Mouse (Mus musculus) cerebellum, postnatal 25 days (tissue): Measurements from ENCODE around the gene Sdc4.

Experiments
- DNase-seq, 2 experiments: peaks; one replicate each; pipeline ENCODE4 v3.0.0; 2021; ENCODE audit warnings: mixed read lengths in 2 of 2

The Sdc4 gene

GRCm38 (mm10) chr2:164430697-164431096, 13.0 kb downstream of the Sdc4 start:
- no peak for DNase-seq

DNA sequence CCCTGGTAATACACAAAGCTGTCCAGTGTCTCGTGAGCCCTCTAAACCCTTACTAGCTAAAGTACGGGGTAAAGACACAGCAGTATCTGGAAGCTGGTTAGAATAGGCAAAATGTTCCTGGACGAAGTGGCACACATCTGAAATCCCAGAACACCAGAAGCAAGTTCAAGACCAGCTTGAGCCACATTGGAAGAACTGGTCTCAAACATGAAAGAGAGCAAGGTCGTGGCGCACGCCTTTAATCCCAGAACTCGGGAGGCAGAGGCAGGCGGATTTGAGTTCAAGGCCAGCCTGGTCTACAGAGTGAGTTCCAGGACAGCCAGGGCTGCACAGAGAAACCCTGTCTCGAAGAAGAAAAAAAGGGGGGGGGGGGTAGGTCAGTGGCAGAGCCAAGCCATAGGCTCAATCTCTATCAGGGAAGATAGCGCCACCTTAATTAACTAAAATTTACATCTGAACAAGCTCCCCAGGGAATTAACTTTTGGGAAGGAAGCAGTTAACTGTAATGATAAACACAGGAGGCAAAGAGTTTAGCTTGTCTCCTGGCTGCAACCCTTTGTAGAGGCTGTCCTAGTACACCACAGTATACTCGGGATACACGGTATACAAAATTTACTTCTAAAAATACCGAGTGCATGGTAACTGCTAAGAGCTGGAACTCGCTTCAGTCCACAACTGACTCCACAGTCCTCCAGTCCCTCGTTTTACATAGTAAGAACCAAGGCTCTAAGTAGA, 13.6 kb downstream of the Sdc4 start:
- no peak for DNase-seq

DNA sequence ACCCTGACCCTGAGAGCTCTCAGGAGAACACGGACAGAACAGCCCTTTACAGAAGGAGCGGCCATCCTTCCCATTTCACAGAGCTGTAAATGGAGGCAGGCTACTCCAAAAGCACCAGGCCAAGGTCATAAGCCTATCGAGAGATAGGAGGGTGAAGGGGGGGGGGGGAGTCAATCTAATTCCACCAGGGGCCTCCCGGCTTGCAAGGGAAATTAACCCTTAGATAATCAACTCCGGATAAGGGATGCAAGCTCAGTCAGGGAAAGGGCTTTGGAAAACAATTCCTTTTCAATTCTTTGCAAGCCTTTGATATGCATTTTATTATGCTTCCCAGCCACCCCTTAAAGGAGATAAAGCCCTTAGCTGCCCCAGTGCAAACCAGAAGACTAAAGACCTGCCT, 15.2 kb downstream of the Sdc4 start:
- no peak for DNase-seq

- no peak for DNase-seq
Measured at GRCm38 (mm10) chr2:164426952-164427351, 16.7 kb downstream of the Sdc4 start.

DNA sequence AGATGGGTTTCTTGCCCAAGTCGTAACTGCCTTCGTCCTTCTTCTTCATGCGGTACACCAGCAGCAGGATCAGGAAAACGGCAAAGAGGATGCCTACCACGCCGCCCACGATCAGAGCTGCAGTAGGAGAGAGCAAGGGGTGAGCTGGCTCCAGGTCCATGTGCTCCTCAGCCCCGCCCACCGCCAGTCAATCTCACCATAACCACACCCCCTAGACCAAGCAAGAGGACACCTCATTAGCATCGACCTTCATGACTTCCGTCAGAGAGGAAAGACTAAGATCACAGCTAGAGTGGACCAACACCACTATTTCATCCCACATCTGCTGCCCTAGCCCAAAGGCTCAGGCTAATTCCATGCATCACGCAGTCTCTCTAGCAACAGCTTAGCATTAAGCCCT, 17.6 kb downstream of the Sdc4 start:
- no peak for DNase-seq

DNA sequence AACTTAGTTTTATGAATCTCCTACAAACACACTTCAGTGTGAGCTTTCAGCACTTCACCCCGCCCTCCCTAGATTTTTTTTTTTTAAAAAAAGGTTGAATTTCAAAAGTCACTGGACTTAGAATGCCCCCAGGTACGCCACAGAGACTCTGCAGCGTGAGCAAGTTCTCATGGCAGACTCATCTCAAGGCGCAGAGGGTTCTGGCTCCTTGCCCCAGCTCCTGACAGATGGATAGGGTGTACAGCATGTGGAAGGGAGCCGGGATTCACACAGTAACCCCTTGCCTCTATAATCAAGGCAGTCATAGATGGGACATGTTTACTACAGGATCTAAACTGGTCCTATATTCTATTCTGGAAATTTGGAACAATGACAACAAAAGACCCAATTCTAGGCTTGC, 18.3 kb downstream of the Sdc4 start:
- peak in 1 of 2 experiments; percentile 66 for DNase-seq

- DNase-seq: no peak
Measured at GRCm38 (mm10) chr2:164424406-164424805, 19.3 kb downstream of the Sdc4 start.

DNA sequence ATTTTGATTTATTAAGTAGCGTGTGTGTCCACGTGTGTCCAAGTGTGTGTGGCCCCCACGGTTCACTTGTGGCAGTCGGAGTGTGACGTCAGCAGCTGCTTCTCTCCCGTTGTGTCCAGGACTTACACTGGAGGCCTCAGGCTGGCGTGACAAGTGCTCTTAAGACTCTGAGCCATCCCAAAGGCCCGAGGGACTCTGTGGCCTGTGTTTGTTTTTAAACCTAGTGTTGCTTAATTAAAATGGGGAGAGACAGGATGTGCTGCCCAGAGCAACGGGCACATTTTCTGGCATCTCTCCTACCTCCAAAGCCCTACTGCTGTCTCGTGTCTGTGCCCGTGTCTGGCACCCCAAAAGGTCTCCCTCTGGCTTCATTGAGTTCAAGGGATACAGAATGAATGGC, 20.2 kb downstream of the Sdc4 start:
- no peak for DNase-seq

DNA sequence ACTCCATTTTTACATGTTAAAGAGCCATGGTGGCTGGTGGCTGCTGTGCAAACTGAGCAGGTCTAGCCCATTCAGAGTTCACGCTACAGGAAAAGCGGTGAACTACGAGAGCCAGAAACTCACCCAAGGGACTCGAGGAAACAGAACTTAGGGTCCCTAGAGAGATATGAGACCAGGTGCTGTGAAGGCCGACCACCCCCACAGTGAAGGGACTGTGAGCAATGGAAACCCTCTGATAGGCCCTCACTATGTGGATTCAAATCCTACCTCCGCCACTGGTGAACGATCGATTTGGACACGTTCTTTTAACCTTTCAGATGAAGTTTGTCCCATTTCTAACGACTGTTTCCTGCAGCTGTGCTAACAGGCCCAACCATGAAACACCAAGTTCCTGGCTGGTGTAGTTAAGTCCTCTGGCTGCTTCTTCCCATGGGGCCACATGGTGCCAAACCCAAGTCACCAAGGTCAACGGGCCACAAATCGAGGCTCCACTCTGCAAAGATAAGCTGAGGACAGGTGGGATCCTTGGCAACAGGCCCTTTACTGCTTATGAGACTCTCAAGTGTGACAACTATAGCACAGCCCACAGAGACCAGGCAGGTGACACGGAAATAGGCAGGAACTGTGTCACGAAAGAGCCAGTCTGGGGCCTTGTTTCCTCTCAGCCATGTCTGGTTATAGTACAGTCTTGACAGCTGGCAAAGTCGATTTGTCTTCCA, 20.9 kb downstream of the Sdc4 start:
- DNase-seq: no peak

- no peak for DNase-seq
Measured at GRCm38 (mm10) chr2:164421979-164422378, 21.7 kb downstream of the Sdc4 start.

GRCm38 (mm10) chr2:164421306-164421705, 22.4 kb downstream of the Sdc4 start:
- DNase-seq: no peak

GRCm38 (mm10) chr2:164419489-164419888, 24.2 kb downstream of the Sdc4 start:
- no peak for DNase-seq

DNA sequence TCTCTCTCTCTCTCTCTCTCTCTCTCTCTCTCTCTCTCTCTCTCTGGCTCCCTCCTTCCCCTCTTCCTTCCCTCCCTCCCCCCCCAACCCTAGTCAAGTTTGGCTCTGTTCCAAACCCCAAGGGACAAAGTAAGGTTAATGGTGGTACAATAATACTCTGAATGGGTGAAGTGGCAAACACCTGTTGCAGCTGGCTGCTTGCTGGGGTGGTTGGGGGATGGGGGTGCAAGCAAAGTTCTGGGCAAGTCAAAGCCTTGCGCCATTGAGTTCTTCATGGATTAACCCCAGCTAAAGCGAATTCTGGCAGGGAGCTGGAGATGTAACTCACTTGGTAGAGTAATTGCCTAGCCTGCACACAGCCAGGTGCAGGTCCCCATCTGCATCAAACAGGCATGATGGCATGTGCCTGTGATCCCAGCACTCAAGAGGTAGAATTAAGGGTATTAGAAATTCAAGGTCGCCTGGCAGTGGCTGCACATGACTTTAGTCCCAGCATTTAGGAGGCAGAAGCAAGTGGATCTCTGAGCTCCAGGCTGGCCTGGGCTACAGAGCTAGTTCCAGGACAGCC, 25.3 kb downstream of the Sdc4 start:
- no peak for DNase-seq

GRCm38 (mm10) chr2:164417198-164417597, 26.5 kb downstream of the Sdc4 start:
- peak in 1 of 2 experiments; percentile 52 for DNase-seq

DNA sequence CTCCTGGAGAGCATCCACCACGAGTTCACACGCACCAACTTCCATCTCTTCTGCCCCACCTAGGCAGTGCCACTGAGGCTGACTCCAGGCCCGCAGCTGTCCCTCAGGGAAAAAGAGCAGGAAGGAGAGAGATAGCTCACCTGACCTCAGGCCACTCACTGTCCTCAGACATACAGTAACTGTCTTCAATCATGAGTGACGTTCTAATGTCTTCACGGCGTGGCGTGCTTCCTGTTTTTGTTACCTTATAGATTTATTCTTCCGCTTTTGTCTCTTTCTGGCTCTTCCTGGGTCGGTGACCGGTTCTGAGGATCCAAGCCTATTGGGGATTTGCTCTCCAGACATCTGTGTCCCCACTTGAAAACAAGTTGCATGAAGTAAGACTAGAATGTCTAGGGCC, 29.1 kb downstream of the Sdc4 start:
- no peak for DNase-seq

GRCm38 (mm10) chr2:164414167-164414566, 29.5 kb downstream of the Sdc4 start:
- no peak for DNase-seq

DNA sequence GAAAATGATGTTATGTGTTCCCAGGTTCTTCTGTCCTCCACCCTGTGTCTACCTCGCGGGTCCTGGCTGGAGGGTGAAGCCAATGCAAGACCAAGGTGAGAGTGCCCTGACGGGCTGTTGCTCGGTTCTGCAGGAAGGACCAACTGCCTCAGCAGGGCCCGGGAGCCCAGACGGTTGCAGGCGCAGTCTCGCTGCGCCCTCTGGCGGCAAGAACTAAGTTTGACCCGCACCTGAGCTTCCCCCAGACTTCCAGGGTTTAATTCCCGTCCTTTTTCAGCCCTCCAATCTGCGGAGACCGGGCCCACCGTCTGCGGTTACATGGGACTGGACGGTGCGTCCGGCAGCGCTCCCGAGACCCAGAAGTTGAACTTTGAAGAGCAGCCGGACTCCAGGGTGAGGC, 36.0 kb downstream of the Sdc4 start:
- peak; percentile 79 to 85 for DNase-seq

GRCm38 (mm10) chr2:164405519-164405918, 38.2 kb downstream of the Sdc4 start:
- no peak for DNase-seq

GRCm38 (mm10) chr2:164405060-164405459, 38.6 kb downstream of the Sdc4 start, which contains the start of gene Matn4:
Gene Matn4 (minus strand): TSS chr2:164405160.
- no peak for DNase-seq

DNA sequence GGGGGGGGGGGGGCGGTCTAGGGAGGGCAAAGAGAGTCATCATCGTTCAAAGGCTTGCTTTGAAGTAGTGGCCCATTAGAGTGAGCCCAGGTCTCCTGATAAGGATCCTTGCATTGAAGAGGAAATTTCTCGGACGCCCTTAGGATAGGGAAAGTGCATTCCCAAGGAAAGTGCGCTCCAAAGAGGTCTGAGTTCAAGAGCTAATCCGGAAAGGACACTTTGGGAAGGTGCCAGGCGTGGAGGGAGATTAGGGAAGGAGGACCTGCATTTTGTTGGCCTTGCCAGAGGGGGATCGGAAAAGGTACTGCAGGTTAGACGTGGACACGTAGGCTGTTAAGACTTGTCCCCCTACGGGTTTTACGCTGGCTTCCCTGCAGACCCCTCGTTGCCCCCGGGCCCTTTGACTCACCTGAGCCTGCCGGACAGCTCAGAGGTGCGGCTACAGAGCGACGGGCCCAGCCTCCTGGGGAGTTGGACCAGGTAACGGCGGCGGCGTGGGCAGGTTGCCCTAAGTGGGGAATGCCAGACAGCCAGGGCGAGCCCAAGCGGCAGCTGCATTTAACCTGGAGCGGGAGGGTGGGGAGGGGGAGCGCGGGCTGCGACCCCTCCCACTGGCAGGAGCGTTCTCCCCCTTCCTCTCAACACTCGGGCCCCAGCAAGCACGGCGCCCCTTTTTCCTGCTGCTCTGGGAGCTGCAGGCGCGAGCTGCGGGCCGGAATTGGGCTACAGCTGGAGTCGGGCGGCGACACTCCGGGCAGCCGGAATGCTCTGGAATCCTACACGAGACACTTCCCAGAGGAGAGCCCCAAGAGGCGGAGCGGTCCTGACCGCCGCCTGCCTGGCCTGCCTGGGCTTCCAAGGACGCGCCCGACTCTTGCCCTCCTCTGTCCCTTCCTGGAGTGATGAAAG, 39.4 kb downstream of the Sdc4 start:
- peak in 1 of 2 experiments; percentile 26 for DNase-seq

DNA sequence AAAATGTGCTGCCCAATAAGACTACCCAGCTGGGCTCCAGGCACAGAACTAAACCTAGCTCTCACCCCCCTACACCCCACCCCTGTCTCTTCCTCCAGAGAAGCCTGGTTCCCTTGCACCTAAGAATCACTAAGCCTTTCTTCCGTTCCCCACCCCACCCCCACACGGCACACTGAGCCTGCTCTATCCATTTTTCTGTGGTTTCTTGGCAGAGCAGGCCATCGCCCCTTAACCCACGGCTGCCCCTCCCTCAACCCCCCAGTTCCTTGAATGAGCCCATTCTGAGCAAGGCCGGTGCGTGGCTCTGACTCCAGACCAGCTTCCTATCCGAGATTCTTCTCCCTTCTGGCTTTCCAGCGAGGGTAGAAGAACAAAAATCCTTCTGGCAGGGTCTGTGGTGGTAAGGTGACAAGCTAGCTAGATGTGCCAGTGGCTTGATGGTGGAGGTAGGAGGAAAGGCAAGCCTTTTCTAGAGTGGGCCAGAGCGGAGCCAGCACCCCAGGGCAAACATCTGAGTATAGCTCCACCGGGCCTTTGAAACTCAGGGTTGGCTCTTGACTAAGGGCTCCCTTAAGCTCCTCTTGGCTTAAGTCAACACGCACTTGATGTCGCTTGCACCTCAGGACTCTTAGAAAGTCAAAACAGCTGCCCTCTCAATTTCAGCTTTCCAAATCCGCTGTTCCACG, 40.1 kb downstream of the Sdc4 start:
- no peak for DNase-seq

DNA sequence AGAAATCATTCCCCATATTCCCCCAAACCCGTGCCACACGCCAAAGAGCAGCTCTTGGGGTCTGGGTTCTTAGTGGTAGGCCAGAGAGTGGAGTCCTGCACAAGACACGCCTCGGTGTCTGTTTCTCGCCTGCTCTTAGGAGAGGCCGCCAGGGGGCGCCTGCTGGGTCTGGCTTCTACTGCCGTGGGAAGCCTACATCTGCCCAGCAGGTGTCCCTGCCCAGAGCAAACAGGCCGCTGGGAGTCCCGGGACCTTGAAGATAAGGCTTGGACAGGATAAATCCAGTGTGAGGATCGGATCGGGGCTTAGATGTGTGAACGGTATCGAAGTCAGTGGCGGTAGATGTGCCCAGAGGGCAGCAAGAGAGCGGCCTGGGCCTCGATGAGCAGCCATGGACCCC, 40.8 kb downstream of the Sdc4 start, which contains the start of gene Rbpjl:
Gene Rbpjl (plus strand): TSS at position 236 of the 400 bp plus-strand sequence.
- peak; percentile 47 to 78 for DNase-seq
